Mouse (Mus musculus) MEL (cell line): Measurements from ENCODE around the gene Cc2d2b. TPM values are rescaled to one million over a fixed set of nuclear protein-coding genes. Genes with fewer than 3 reads are reported as not detected.

Experiments
- DNase-seq: peaks from one replicate; pipeline ENCODE4 v3.0.0; 2011; ENCODE audit warnings: low read depth, low spot score
- H3K27ac ChIP-seq: 2 replicates; pipeline ENCODE4 v1.5.1; 2012; ENCODE audit warnings: low read depth, mild to moderate bottlenecking, control low read depth, low read length, moderate library complexity; ENCODE audit not compliant: control insufficient read depth
- H3K27me3 ChIP-seq, 2 experiments: fragments of 150-350 bp in 1 of 2; sonication (generic) in 1 of 2; 2 replicates each; pipeline ENCODE4 v1.6.1; 2012; ENCODE audit warnings: low read length in 2 of 2, mild to moderate bottlenecking in 2 of 2, improper control_type of control experiment in 1 of 2, moderate library complexity in 1 of 2; ENCODE audit not compliant: insufficient read depth in 2 of 2, control insufficient read depth in 1 of 2
- H3K36me3 ChIP-seq, 2 experiments: 2 replicates each; pipeline ENCODE4 v1.6.1; 2012 to 2014; ENCODE audit warnings: low read length in 2 of 2, improper control_type of control experiment in 1 of 2, inconsistent platforms in 1 of 2, mild to moderate bottlenecking in 1 of 2; ENCODE audit not compliant: insufficient read depth in 2 of 2, control insufficient read depth in 1 of 2
- H3K4me1 ChIP-seq, 2 experiments: fragments of 150-350 bp in 1 of 2; sonication (generic) in 1 of 2; 2 replicates each; pipeline ENCODE4 v1.6.1; 2012; ENCODE audit warnings: low read length in 2 of 2, improper control_type of control experiment in 1 of 2, mild to moderate bottlenecking in 1 of 2; ENCODE audit not compliant: insufficient read depth in 2 of 2, control insufficient read depth in 1 of 2
- H3K4me3 ChIP-seq, 2 experiments: fragments of 150-350 bp in 1 of 2; sonication (generic) in 1 of 2; 2 replicates each; pipeline ENCODE4 v1.5.1; 2012; ENCODE audit warnings: low read depth in 2 of 2, low read length in 2 of 2, mild to moderate bottlenecking in 2 of 2, moderate library complexity in 2 of 2, control low read depth in 1 of 2, improper control_type of control experiment in 1 of 2; ENCODE audit not compliant: control insufficient read depth in 1 of 2, insufficient read depth in 1 of 2
- H3K79me2 ChIP-seq: 2 replicates; pipeline ENCODE4 v1.6.1; 2012; ENCODE audit warnings: mild to moderate bottlenecking, low read length, moderate library complexity; ENCODE audit not compliant: control insufficient read depth, poor library complexity, insufficient read depth
- H3K9ac ChIP-seq: 2 replicates; pipeline ENCODE4 v1.6.1; 2012; ENCODE audit warnings: low read depth, mild to moderate bottlenecking, control low read depth, low read length, moderate library complexity; ENCODE audit not compliant: control insufficient read depth, poor library complexity, severe bottlenecking
- H3K9me3 ChIP-seq: fragments of 150-350 bp; sonication (generic); replicated peaks from 2 replicates; pipeline ENCODE4 v1.6.1; 2012; ENCODE audit warnings: mild to moderate bottlenecking, low read length, improper control_type of control experiment, moderate library complexity; ENCODE audit not compliant: insufficient read depth
- CHD1 ChIP-seq: IDR thresholded peaks from 2 replicates; pipeline ENCODE4 v1.6.1; 2012; ENCODE audit warnings: low read depth, mild to moderate bottlenecking, inconsistent platforms, low read length, improper control_type of control experiment
- GABPA ChIP-seq: IDR thresholded peaks from 2 replicates; pipeline ENCODE4 v1.6.1; 2012; ENCODE audit warnings: low read depth, mild to moderate bottlenecking, inconsistent platforms, low read length, improper control_type of control experiment, moderate library complexity
- GATA1 ChIP-seq: IDR thresholded peaks from 2 replicates; pipeline ENCODE4 v1.6.1; 2011; ENCODE audit warnings: low read depth, low read length, improper control_type of control experiment
- JUND ChIP-seq: IDR thresholded peaks from 2 replicates; pipeline ENCODE4 v1.6.1; 2011; ENCODE audit warnings: low read depth, mild to moderate bottlenecking, improper control_type of control experiment, low read length
- KAT2A ChIP-seq: conservative IDR thresholded peaks from 2 replicates; pipeline ENCODE4 v1.6.1; 2012; ENCODE audit warnings: low read depth, low read length, improper control_type of control experiment, inconsistent platforms
- MAZ ChIP-seq: IDR thresholded peaks from 2 replicates; pipeline ENCODE4 v1.6.1; 2012; ENCODE audit warnings: low read depth, mild to moderate bottlenecking, inconsistent platforms, low read length, improper control_type of control experiment
- MXI1 ChIP-seq: IDR thresholded peaks from 2 replicates; pipeline ENCODE4 v1.6.1; 2011; ENCODE audit warnings: mild to moderate bottlenecking, low read depth, low read length, improper control_type of control experiment
- MYB ChIP-seq: IDR thresholded peaks from 2 replicates; pipeline ENCODE4 v1.6.1; 2011; ENCODE audit warnings: mild to moderate bottlenecking, low read depth, low read length, improper control_type of control experiment
- NELFE ChIP-seq: IDR thresholded peaks from 2 replicates; pipeline ENCODE4 v1.6.1; 2011; ENCODE audit warnings: low read depth, low read length, improper control_type of control experiment
- POLR2AphosphoS5 ChIP-seq: IDR thresholded peaks from 2 replicates; pipeline ENCODE4 v1.6.1; 2012; ENCODE audit warnings: low read depth, borderline replicate concordance, mild to moderate bottlenecking, inconsistent platforms, low read length, moderate library complexity, mixed read lengths
- RAD21 ChIP-seq: IDR thresholded peaks from 2 replicates; pipeline ENCODE4 v1.6.1; 2011; ENCODE audit warnings: mild to moderate bottlenecking, low read depth, low read length, improper control_type of control experiment
- RCOR1 ChIP-seq: IDR thresholded peaks from 2 replicates; pipeline ENCODE4 v1.6.1; 2012; ENCODE audit warnings: low read depth, mild to moderate bottlenecking, inconsistent platforms, low read length, improper control_type of control experiment
- SIN3A ChIP-seq: IDR thresholded peaks from 2 replicates; pipeline ENCODE4 v1.6.1; 2012; ENCODE audit warnings: low read length, improper control_type of control experiment, inconsistent platforms
- TAL1 ChIP-seq: IDR thresholded peaks from 2 replicates; pipeline ENCODE4 v1.6.1; 2012; ENCODE audit warnings: mild to moderate bottlenecking, inconsistent platforms, low read length, moderate library complexity, mixed read lengths
- TCF12 ChIP-seq: IDR thresholded peaks from 2 replicates; pipeline ENCODE4 v1.6.1; 2014; ENCODE audit warnings: low read depth, mild to moderate bottlenecking, inconsistent platforms, low read length, improper control_type of control experiment, moderate library complexity
- UBTF ChIP-seq: IDR thresholded peaks from 2 replicates; pipeline ENCODE4 v1.6.1; 2012; ENCODE audit warnings: low read depth, mild to moderate bottlenecking, inconsistent platforms, low read length, improper control_type of control experiment, moderate library complexity, borderline replicate concordance; ENCODE audit not compliant: insufficient read depth
- USF2 ChIP-seq, 2 experiments: IDR thresholded peaks; 2 replicates each; pipeline ENCODE4 v1.6.1; 2011 to 2012; ENCODE audit warnings: improper control_type of control experiment in 2 of 2, low read length in 2 of 2, borderline replicate concordance in 1 of 2, inconsistent platforms in 1 of 2, low read depth in 1 of 2, mild to moderate bottlenecking in 1 of 2; ENCODE audit not compliant: insufficient read depth in 1 of 2
- ZKSCAN1 ChIP-seq: IDR thresholded peaks from 2 replicates; pipeline ENCODE4 v1.6.1; 2012; ENCODE audit warnings: low read depth, mild to moderate bottlenecking, inconsistent platforms, low read length, improper control_type of control experiment, moderate library complexity
- ZMIZ1 ChIP-seq: IDR thresholded peaks from 2 replicates; pipeline ENCODE4 v1.6.1; 2012; ENCODE audit warnings: low read depth, mild to moderate bottlenecking, inconsistent platforms, low read length, improper control_type of control experiment, moderate library complexity
- ZNF384 ChIP-seq: IDR thresholded peaks from 2 replicates; pipeline ENCODE4 v1.6.1; 2012; ENCODE audit warnings: low read depth, mild to moderate bottlenecking, inconsistent platforms, low read length, improper control_type of control experiment
- polyA plus RNA-seq, 2 experiments: library from polyadenylated mRNA; stranded (reverse) in 1 of 2; unstranded in 1 of 2; fragments of >175 nt in 1 of 2; fragments of >200 nt in 1 of 2; gene quantifications; 2 replicates each; pipeline versions ENCODE4 v1.2.1 to v1.2.4; 2012; ENCODE audit warnings: low replicate concordance in 2 of 2, low read depth in 1 of 2; ENCODE audit not compliant: insufficient read length in 2 of 2, insufficient read depth in 1 of 2, missing spikeins in 1 of 2
- total RNA-seq: library from RNA; depleted of rRNA; stranded (reverse); fragments of 300-350 nt; gene quantifications from 2 replicates; pipeline ENCODE4 v1.2.3, GENCODE M21; 2012

The Cc2d2b gene
- total and polyA plus RNA-seq, 3 experiments = not detected

DNA sequence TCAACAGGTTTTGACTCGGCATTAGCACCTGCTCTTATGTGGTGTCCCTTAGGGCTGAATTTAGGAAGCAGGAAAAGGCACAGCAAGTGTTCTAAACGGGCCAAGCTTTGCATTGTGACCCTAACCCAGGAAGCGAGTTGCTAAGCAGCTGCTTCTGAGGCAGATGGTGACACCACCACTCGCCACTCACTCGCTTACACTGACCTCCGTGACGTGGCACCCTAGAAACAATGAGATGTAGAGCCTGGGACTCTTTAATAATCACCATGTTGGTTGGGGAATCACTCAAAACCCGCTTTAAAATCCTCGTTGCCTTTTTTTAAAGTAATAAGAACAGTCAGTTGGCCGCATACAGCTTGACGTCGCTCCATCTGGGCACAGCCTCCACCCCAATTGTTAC lies 100.8 kb downstream of the Cc2d2b start:
- no peak for DNase-seq
- Histone ChIP-seq H3K27ac (no peak overlapping the region), H3K9ac (no peak overlapping the region), H3K4me1 (no peaks in the 10 kb centered on the region), H3K27me3 (peaks cover 0 to 1% of the 10 kb centered on the region in 2 experiments; a peak in 1 of 4 replicates), H3K4me3 (no peak overlapping the region)
- TF ChIP-seq TAL1 (no peak), ZKSCAN1 (no peak), GABPA (no peak), RAD21 (no peak), MXI1 (no peak), POLR2AphosphoS5 (no peak), RCOR1 (no peak)
- TF ChIP-seq, all 39 proteins: peak for 0
- H3K36me3 ChIP-seq = peaks cover 0 to 8% of the 10 kb centered on the region in 2 experiments; a peak in 2 of 4 replicates
- no peaks in the 10 kb centered on the region for H3K9me3 ChIP-seq
- no peaks in the 10 kb centered on the region for H3K79me2 ChIP-seq

DNA sequence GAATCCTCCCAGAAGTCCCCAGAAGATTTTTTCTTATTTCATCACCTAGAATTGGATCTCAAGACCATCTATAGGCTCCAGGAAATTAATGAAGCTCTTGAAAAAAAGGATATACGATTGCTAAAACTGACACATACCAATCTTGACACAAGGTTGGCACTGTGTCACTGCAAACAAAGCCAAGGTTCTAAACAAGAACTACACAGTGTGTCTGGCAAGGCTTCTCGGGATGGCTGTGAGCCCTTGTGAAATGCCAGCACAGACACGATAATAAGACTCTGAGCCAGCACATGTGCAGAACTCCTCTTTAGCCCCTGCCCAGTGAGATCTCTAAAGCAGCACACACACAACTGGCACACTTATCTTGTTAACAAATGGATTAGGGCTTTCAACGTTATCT lies 111.0 kb downstream of the Cc2d2b start:
- DNase-seq = no peak
- Histone ChIP-seq H3K4me1 (no peaks in the 10 kb centered on the region), H3K79me2 (no peaks in the 10 kb centered on the region), H3K9me3 (no peaks in the 10 kb centered on the region), H3K27me3 (peaks cover 0 to 7% of the 10 kb centered on the region in 2 experiments; a peak in 2 of 4 replicates), H3K27ac (no peak overlapping the region), H3K9ac (no peak overlapping the region), H3K4me3 (no peak overlapping the region), H3K36me3 (no peaks in the 10 kb centered on the region)
- TF ChIP-seq TCF12 = no peak

DNA sequence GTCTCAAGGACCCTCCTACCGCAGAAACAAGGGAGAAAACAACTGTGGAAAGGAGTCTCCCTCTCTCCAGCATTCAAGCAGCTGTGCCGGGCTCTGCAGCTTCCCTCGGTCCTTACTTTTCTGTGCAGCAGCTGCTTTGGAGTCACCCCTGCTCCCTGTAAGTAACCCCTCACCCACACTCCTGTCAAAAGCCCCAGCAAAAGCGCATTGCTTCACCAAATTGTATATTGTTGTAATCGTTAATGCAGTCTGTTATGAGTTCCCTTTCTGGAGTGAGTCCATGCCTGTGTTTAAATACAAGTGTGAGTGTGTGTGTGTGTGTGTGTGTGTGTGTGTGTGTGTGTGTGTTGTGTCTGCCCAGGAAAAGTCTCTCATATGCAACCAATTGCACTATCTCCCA lies 119.7 kb downstream of the Cc2d2b start:
- H3K4me3 ChIP-seq = no peak overlapping the region
- TF ChIP-seq USF2 (IDR thresholded peaks at IDR 0.05; ENCODE audit: borderline replicate concordance in 1 of 2, insufficient read depth in 1 of 2, low read depth in 1 of 2, low read length in 2 of 2) (no peak), UBTF (no peak), ZNF384 (no peak), ZMIZ1 (no peak), MYB (no peak), MAZ (no peak), KAT2A (no peak), NELFE (no peak), SIN3A (no peak), JUND (no peak), RAD21 (no peak), CHD1 (no peak), GATA1 (no peak)
- no peak overlapping the region for H3K27ac ChIP-seq
- peaks cover 4 to 9% of the 10 kb centered on the region in 2 experiments; a peak in 3 of 4 replicates for H3K27me3 ChIP-seq
- no peaks in the 10 kb centered on the region for H3K9me3 ChIP-seq
- no peak overlapping the region for H3K9ac ChIP-seq
- no peaks in the 10 kb centered on the region for H3K79me2 ChIP-seq
- H3K4me1 ChIP-seq = no peaks in the 10 kb centered on the region
- H3K36me3 ChIP-seq = no peaks in the 10 kb centered on the region
- DNase-seq = no peak
